ENCODE assay signal across 15 mouse cellular contexts in the genomic region with DNA sequence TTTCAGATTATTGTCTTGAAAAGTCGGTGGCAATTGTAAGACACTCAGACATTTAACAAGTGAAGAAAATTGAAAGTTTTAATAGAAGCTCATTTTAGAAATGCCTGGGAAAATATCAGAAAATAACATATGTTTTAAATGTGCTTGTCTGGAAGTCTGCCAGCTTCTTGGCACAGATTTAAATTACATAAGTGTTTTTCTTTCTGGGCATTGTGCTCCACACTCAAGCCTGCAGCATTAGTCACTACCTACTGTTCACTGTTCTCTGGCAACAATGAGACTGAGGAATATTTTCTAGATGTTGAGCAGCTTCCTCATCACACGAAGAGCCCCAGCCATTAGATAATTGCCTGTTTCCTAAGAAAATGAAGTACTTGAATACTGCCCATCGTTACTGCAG.
A peak's percentile ranks its signal among the peaks of the same experiment; 100 is the strongest.
DNase-seq lines count a peak whose midpoint lies in the region; ATAC-seq and TF ChIP-seq lines count a peak whose summit lies in the region.
"Had no signal": no experiment of that assay in that cellular context is flagged by ENCODE, and none has a peak within 500 bp of the region (broad histone marks: within the 10 kb centered on the region; RNA-seq: fewer than 3 reads in every experiment).

No protein-coding gene starts in this region.

- H3K4me2 ChIP-seq in forebrain, embryonic 14.5 days (ENCODE audit: low read length), result no peak overlapping the region
- H3K4me2 ChIP-seq in forebrain, embryonic 12.5 days, result no peak overlapping the region
- H3K4me2 ChIP-seq: heart, embryonic 15.5 days; neural tube, embryonic 12.5 days had no signal

- no peaks in the 10 kb centered on the region for H3K36me3 ChIP-seq in forebrain, embryonic 14.5 days (ENCODE audit: control insufficient read depth, insufficient read depth, low read length)
- no peaks in the 10 kb centered on the region for H3K36me3 ChIP-seq in forebrain, embryonic 12.5 days (replicated peaks)
- H3K36me3 ChIP-seq: heart, embryonic 15.5 days; midbrain, embryonic 10.5 days; neural tube, embryonic 12.5 days had no signal

- DNase-seq in forebrain, embryonic 14.5 days (ENCODE audit: low spot score), result peak; percentile 65
- DNase-seq in adipocyte (ENCODE audit: low spot score), result peak; percentile 56
- peak; percentile 63 to 75 for DNase-seq in layer of hippocampus, adult 2 months (ENCODE audit: low spot score in 2 of 2)
- DNase-seq in natural killer cell, adult 2 months (ENCODE audit: low spot score in 2 of 2), result no peak
- no peak for DNase-seq in adrenal gland, postnatal 36 days
- no peak for DNase-seq in heart, postnatal 36 days
- DNase-seq: B cell, adult 2 months; gastrocnemius, adult 2 months; lung, adult 2 months; spleen, adult 18-20 months had no signal

- H3K4me1 ChIP-seq in forebrain, embryonic 14.5 days (ENCODE audit: control insufficient read depth, insufficient read depth, low read length), result no peaks in the 10 kb centered on the region
- H3K4me1 ChIP-seq in forebrain, embryonic 12.5 days, result no peaks in the 10 kb centered on the region
- peaks cover 2% of the 10 kb centered on the region; the same call in 1 of the 2 replicates for H3K4me1 ChIP-seq in olfactory bulb, adult 2 months (ENCODE audit: control insufficient read depth, insufficient read depth, low read length)
- H3K4me1 ChIP-seq: heart, embryonic 15.5 days; midbrain, embryonic 10.5 days; neural tube, embryonic 12.5 days had no signal

- no peak overlapping the region for H3K9ac ChIP-seq in forebrain, embryonic 14.5 days (ENCODE audit: low read length)
- no peak overlapping the region for H3K9ac ChIP-seq in forebrain, embryonic 12.5 days
- H3K9ac ChIP-seq: heart, embryonic 15.5 days; neural tube, embryonic 12.5 days had no signal

- intact Hi-C loops in heart, postnatal 36 days (cut with DNase I), result no loop called here

- TF ChIP-seq POLR2A in olfactory bulb, adult 2 months (IDR thresholded peaks at IDR 0.05; ENCODE audit: insufficient read depth, low read depth, low read length), result no peak

- H3K9me3 ChIP-seq in forebrain, embryonic 14.5 days (replicated peaks; ENCODE audit: control insufficient read depth, low read length), result no peaks in the 10 kb centered on the region
- H3K9me3 ChIP-seq in forebrain, embryonic 12.5 days, result no peaks in the 10 kb centered on the region
- H3K9me3 ChIP-seq: heart, embryonic 15.5 days; midbrain, embryonic 10.5 days; neural tube, embryonic 12.5 days had no signal

- WGBS in forebrain, embryonic 14.5 days, result 44% methylated on average over 3 of the region's 3 CpGs
- 68% methylated on average over 3 of the region's 3 CpGs for WGBS in forebrain, embryonic 12.5 days
- 23% methylated on average over 3 of the region's 3 CpGs for WGBS in olfactory bulb, adult 2 months

- no peak overlapping the region for H3K4me3 ChIP-seq in forebrain, embryonic 14.5 days (ENCODE audit: low read depth, low read length)
- H3K4me3 ChIP-seq in forebrain, embryonic 12.5 days (replicated peaks), result no peak overlapping the region
- no peak overlapping the region for H3K4me3 ChIP-seq in layer of hippocampus, adult 2 months
- H3K4me3 ChIP-seq in olfactory bulb, adult 2 months (ENCODE audit: insufficient read depth, low read depth, low read length), result no peak overlapping the region
- H3K4me3 ChIP-seq: gastrocnemius, adult 2 months; heart, embryonic 15.5 days; midbrain, embryonic 10.5 days; neural tube, embryonic 12.5 days had no signal

- ATAC-seq in forebrain, embryonic 14.5 days, result peak; percentile 69; the same call in 1 of the 2 replicates
- no peak for ATAC-seq in forebrain, embryonic 12.5 days (ENCODE audit: low FRiP score)

- TF ChIP-seq CTCF in layer of hippocampus, adult 2 months (conservative IDR thresholded peaks at IDR 0.05), result no peak
- TF ChIP-seq CTCF in olfactory bulb, adult 2 months (IDR thresholded peaks at IDR 0.05; ENCODE audit: insufficient read depth, low read depth, low read length), result no peak

- H3K27me3 ChIP-seq in forebrain, embryonic 14.5 days (replicated peaks; ENCODE audit: control insufficient read depth, insufficient read depth, low read length), result no peaks in the 10 kb centered on the region
- no peaks in the 10 kb centered on the region for H3K27me3 ChIP-seq in forebrain, embryonic 12.5 days
- H3K27me3 ChIP-seq: heart, embryonic 15.5 days; neural tube, embryonic 12.5 days had no signal

- no peak overlapping the region for H3K27ac ChIP-seq in forebrain, embryonic 14.5 days (ENCODE audit: low read depth, low read length)
- no peak overlapping the region for H3K27ac ChIP-seq in forebrain, embryonic 12.5 days
- H3K27ac ChIP-seq in layer of hippocampus, adult 2 months, result peak overlapping the region; percentile 15; the same call in 1 of the 2 replicates
- peak overlapping the region; percentile 9 for H3K27ac ChIP-seq in olfactory bulb, adult 2 months (ENCODE audit: insufficient read depth, low read depth, low read length)
- H3K27ac ChIP-seq: gastrocnemius, adult 2 months; heart, embryonic 15.5 days; midbrain, embryonic 10.5 days; neural tube, embryonic 12.5 days had no signal

Comparison
In these comparisons a context has a peak if more than half of its experiments do, and no peak if none do; other contexts are left out.
1. DNase-seq: peak in forebrain, embryonic 14.5 days (single experiment), adipocyte (single experiment) and layer of hippocampus, adult 2 months (2 of 2); none in natural killer cell, adult 2 months (0 of 2), adrenal gland, postnatal 36 days (0 of 2) and heart, postnatal 36 days (0 of 2).
2. H3K27ac ChIP-seq: peak in layer of hippocampus, adult 2 months (single experiment) and olfactory bulb, adult 2 months (single experiment); none in forebrain, embryonic 14.5 days (single experiment) and forebrain, embryonic 12.5 days (single experiment).